Mouse (Mus musculus): ENCODE data around the gene Ppp1r12a. TPM values are rescaled to one million over a fixed set of nuclear protein-coding genes. Genes with fewer than 3 reads are reported as not detected.
A peak's percentile ranks its signal among the peaks of the same experiment; 100 is the strongest.
"Not testable (repeated sequence)": the region's sequence is repeated elsewhere in the genome, so short reads cannot be mapped to it uniquely, and the experiment has no call there.

Ppp1r12a gene
- polyA plus RNA-seq, 1 experiment from 2014 or later, result 69.6 TPM

- no peak overlapping the region for H3K4me2 ChIP-seq (replicated peaks)
- DNase-seq (ENCODE audit: low spot score) (no peak), ATAC-seq (ENCODE audit: low FRiP score) (no peak)
- no peaks in the 10 kb centered on the region for H3K4me1 ChIP-seq (replicated peaks; ENCODE audit: control insufficient read depth, insufficient read depth, low read length)
- H3K27me3 ChIP-seq (ENCODE audit: control insufficient read depth, insufficient read depth, low read length), result no peaks in the 10 kb centered on the region
- peaks cover 70% of the 10 kb centered on the region for H3K36me3 ChIP-seq (replicated peaks; ENCODE audit: control insufficient read depth, insufficient read depth)
- 79% methylated on average over 7 of the region's 7 CpGs for WGBS
- H3K9me3 ChIP-seq (ENCODE audit: control insufficient read depth, low read length), result no peaks in the 10 kb centered on the region
- H3K27ac ChIP-seq, result no peak overlapping the region
- H3K4me3 ChIP-seq (replicated peaks; ENCODE audit: low read length), result no peak overlapping the region
- H3K9ac ChIP-seq, result no peak overlapping the region
Observed at GRCm38 (mm10) chr10:108271201-108271600, 109.2 kb downstream of the Ppp1r12a start.

DNA sequence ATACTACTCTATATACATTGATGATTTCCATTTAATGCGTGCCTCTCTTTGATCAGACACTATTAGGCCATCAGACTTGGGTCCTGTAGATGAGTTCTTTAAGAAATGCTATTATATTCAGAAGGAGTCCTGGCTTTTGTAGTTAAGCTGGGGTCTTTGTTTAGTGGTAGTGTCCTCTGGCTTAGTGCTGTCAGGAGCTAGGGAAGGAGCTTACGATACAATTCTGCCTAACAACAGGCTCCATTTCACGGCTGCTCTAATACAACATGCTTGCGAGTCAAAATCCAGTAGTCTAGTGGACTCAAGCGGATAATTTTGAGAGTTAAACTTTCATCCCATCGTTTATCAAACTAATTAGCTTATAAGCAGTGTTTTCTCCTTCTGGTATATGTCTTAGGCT is 114.7 kb downstream of the Ppp1r12a start:
- H3K9ac ChIP-seq, result no peak overlapping the region
- WGBS, result 64% methylated on average over 6 of the region's 6 CpGs
- H3K27me3 ChIP-seq (ENCODE audit: control insufficient read depth, insufficient read depth, low read length), result no peaks in the 10 kb centered on the region
- peaks cover 69% of the 10 kb centered on the region for H3K36me3 ChIP-seq (replicated peaks; ENCODE audit: control insufficient read depth, insufficient read depth)
- DNase-seq (ENCODE audit: low spot score), result no peak
- no peak overlapping the region for H3K27ac ChIP-seq
- no peaks in the 10 kb centered on the region for H3K9me3 ChIP-seq (ENCODE audit: control insufficient read depth, low read length)
- no peak for ATAC-seq (ENCODE audit: low FRiP score)
- H3K4me1 ChIP-seq (replicated peaks; ENCODE audit: control insufficient read depth, insufficient read depth, low read length), result no peaks in the 10 kb centered on the region
- no peak overlapping the region for H3K4me2 ChIP-seq (replicated peaks)
- H3K4me3 ChIP-seq (replicated peaks; ENCODE audit: low read length), result no peak overlapping the region

- WGBS, result 88% methylated on average over 7 of the region's 7 CpGs
- Histone ChIP-seq H3K9me3 (ENCODE audit: control insufficient read depth, low read length) (no peaks in the 10 kb centered on the region), H3K4me3 (replicated peaks; ENCODE audit: low read length) (no peak overlapping the region), H3K4me1 (replicated peaks; ENCODE audit: control insufficient read depth, insufficient read depth, low read length) (no peaks in the 10 kb centered on the region), H3K27me3 (ENCODE audit: control insufficient read depth, insufficient read depth, low read length) (no peaks in the 10 kb centered on the region), H3K27ac (no peak overlapping the region), H3K9ac (no peak overlapping the region), H3K4me2 (replicated peaks) (no peak overlapping the region), H3K36me3 (replicated peaks; ENCODE audit: control insufficient read depth, insufficient read depth) (peaks cover 71% of the 10 kb centered on the region)
- DNase-seq (ENCODE audit: low spot score), result no peak
- no peak for ATAC-seq (ENCODE audit: low FRiP score)
Observed at GRCm38 (mm10) chr10:108277198-108277597, 115.2 kb downstream of the Ppp1r12a start.

- H3K27me3 ChIP-seq (ENCODE audit: control insufficient read depth, insufficient read depth, low read length); H3K4me2 ChIP-seq (replicated peaks); H3K4me1 ChIP-seq (replicated peaks; ENCODE audit: control insufficient read depth, insufficient read depth, low read length); H3K9ac ChIP-seq; DNase-seq (ENCODE audit: low spot score); H3K27ac ChIP-seq; H3K4me3 ChIP-seq (replicated peaks; ENCODE audit: low read length); H3K9me3 ChIP-seq (ENCODE audit: control insufficient read depth, low read length); ATAC-seq (ENCODE audit: low FRiP score): not testable (repeated sequence)
- H3K36me3 ChIP-seq (replicated peaks; ENCODE audit: control insufficient read depth, insufficient read depth), result peaks cover 50% of the 10 kb centered on the region
- 91% methylated on average over 2 of the region's 5 CpGs for WGBS
Observed at GRCm38 (mm10) chr10:108281099-108281498, 119.1 kb downstream of the Ppp1r12a start.

- Histone ChIP-seq H3K27me3 (ENCODE audit: control insufficient read depth, insufficient read depth, low read length) (no peaks in the 10 kb centered on the region), H3K9me3 (ENCODE audit: control insufficient read depth, low read length) (no peaks in the 10 kb centered on the region), H3K9ac (no peak overlapping the region), H3K27ac (no peak overlapping the region), H3K36me3 (replicated peaks; ENCODE audit: control insufficient read depth, insufficient read depth) (peaks cover 38% of the 10 kb centered on the region), H3K4me2 (replicated peaks) (no peak overlapping the region), H3K4me1 (replicated peaks; ENCODE audit: control insufficient read depth, insufficient read depth, low read length) (no peaks in the 10 kb centered on the region; the same call in 1 of the 2 replicates), H3K4me3 (replicated peaks; ENCODE audit: low read length) (no peak overlapping the region)
- no peak for ATAC-seq (ENCODE audit: low FRiP score)
- WGBS, result 96% methylated on average over 6 of the region's 6 CpGs
- no peak for DNase-seq (ENCODE audit: low spot score)
Observed at GRCm38 (mm10) chr10:108282351-108282750, 120.4 kb downstream of the Ppp1r12a start.

GRCm38 (mm10) chr10:108283418-108283817 is 121.4 kb downstream of the Ppp1r12a start:
- H3K36me3 ChIP-seq (replicated peaks; ENCODE audit: control insufficient read depth, insufficient read depth), result peaks cover 27% of the 10 kb centered on the region
- 91% methylated on average over 2 of the region's 2 CpGs for WGBS
- H3K9me3 ChIP-seq (ENCODE audit: control insufficient read depth, low read length), result no peaks in the 10 kb centered on the region
- no peak for DNase-seq (ENCODE audit: low spot score)
- H3K27me3 ChIP-seq (ENCODE audit: control insufficient read depth, insufficient read depth, low read length), result no peaks in the 10 kb centered on the region
- no peak overlapping the region for H3K4me2 ChIP-seq (replicated peaks)
- 0 out of 2 replicates have a peak overlapping the region, but pooled peaks have one; percentile 38 for H3K27ac ChIP-seq
- H3K9ac ChIP-seq, result no peak overlapping the region
- H3K4me1 ChIP-seq (replicated peaks; ENCODE audit: control insufficient read depth, insufficient read depth, low read length), result no peaks in the 10 kb centered on the region; the same call in 1 of the 2 replicates
- ATAC-seq (ENCODE audit: low FRiP score), result no peak
- H3K4me3 ChIP-seq (replicated peaks; ENCODE audit: low read length), result no peak overlapping the region

- H3K27ac ChIP-seq, result peak overlapping the region; percentile 38; the same call in 1 of the 2 replicates
- no peaks in the 10 kb centered on the region for H3K27me3 ChIP-seq (ENCODE audit: control insufficient read depth, insufficient read depth, low read length)
- H3K9ac ChIP-seq, result no peak overlapping the region
- no peaks in the 10 kb centered on the region for H3K9me3 ChIP-seq (ENCODE audit: control insufficient read depth, low read length)
- ATAC-seq (ENCODE audit: low FRiP score) (no peak), DNase-seq (ENCODE audit: low spot score) (no peak)
- no peaks in the 10 kb centered on the region; the same call in 1 of the 2 replicates for H3K4me1 ChIP-seq (replicated peaks; ENCODE audit: control insufficient read depth, insufficient read depth, low read length)
- H3K36me3 ChIP-seq (replicated peaks; ENCODE audit: control insufficient read depth, insufficient read depth), result peaks cover 23% of the 10 kb centered on the region
- no peak overlapping the region for H3K4me3 ChIP-seq (replicated peaks; ENCODE audit: low read length)
- H3K4me2 ChIP-seq (replicated peaks), result no peak overlapping the region
- WGBS, result 75% methylated on average over 4 of the region's 4 CpGs
Observed at GRCm38 (mm10) chr10:108283837-108284236, 121.8 kb downstream of the Ppp1r12a start.

DNA sequence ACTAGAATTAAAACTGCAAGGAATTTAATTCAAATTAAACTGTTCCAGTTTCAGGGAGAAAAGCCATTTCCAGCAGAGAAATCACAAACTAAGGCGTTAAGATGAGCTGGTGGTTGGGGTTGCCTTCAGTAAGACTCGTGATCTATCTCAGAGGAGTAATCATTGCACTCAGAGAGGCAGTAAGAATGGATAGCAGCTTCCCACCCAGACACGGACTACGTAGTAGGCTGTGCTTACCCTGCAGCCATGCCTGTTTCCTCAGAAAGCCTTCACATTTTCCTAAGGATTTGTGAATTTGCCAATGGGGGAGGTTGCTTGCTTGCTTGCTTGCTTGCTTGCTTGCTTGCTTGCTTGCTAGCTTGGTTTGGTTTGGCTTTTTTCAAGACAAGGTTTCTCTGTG is 122.5 kb downstream of the Ppp1r12a start:
- Histone ChIP-seq H3K4me2 (replicated peaks) (no peak overlapping the region), H3K4me1 (replicated peaks; ENCODE audit: control insufficient read depth, insufficient read depth, low read length) (no peaks in the 10 kb centered on the region; the same call in 1 of the 2 replicates), H3K36me3 (replicated peaks; ENCODE audit: control insufficient read depth, insufficient read depth) (peaks cover 22% of the 10 kb centered on the region), H3K9ac (no peak overlapping the region), H3K27me3 (ENCODE audit: control insufficient read depth, insufficient read depth, low read length) (no peaks in the 10 kb centered on the region), H3K9me3 (ENCODE audit: control insufficient read depth, low read length) (no peaks in the 10 kb centered on the region), H3K4me3 (replicated peaks; ENCODE audit: low read length) (no peak overlapping the region), H3K27ac (no peak overlapping the region)
- ATAC-seq (ENCODE audit: low FRiP score) (no peak), DNase-seq (ENCODE audit: low spot score) (no peak)
- WGBS, result 78% methylated on average over 4 of the region's 4 CpGs

- ATAC-seq (ENCODE audit: low FRiP score), result no peak
- H3K27me3 ChIP-seq (ENCODE audit: control insufficient read depth, insufficient read depth, low read length), result no peaks in the 10 kb centered on the region
- peaks cover 16% of the 10 kb centered on the region for H3K36me3 ChIP-seq (replicated peaks; ENCODE audit: control insufficient read depth, insufficient read depth)
- H3K27ac ChIP-seq, result no peak overlapping the region
- DNase-seq (ENCODE audit: low spot score), result no peak
- no peaks in the 10 kb centered on the region; the same call in 1 of the 2 replicates for H3K4me1 ChIP-seq (replicated peaks; ENCODE audit: control insufficient read depth, insufficient read depth, low read length)
- 87% methylated on average over 5 of the region's 5 CpGs for WGBS
- no peaks in the 10 kb centered on the region for H3K9me3 ChIP-seq (ENCODE audit: control insufficient read depth, low read length)
- H3K9ac ChIP-seq, result no peak overlapping the region
- H3K4me3 ChIP-seq (replicated peaks; ENCODE audit: low read length), result no peak overlapping the region
- H3K4me2 ChIP-seq (replicated peaks), result no peak overlapping the region
Observed at GRCm38 (mm10) chr10:108284977-108285376, 123.0 kb downstream of the Ppp1r12a start.
